Mouse (Mus musculus) heart, postnatal 0 days (tissue): ENCODE measurements around the gene Ppp4c. TPM values are rescaled to one million over a fixed set of nuclear protein-coding genes. Genes with fewer than 3 reads are reported as not detected.

Source experiments
- ATAC-seq: fragments of 200-750 bp; cut with Nextera tagmentation; 2 replicates; pipeline ENCODE4 v1.8.0; 2017; ENCODE audit warnings: low read depth, moderate number of reproducible peaks, moderate library complexity; ENCODE audit not compliant: insufficient read depth
- DNase-seq: peaks from one replicate; pipeline ENCODE4 v3.0.0-alpha.2; 2016; ENCODE audit warnings: low spot score
- H3K27ac ChIP-seq: fragments of 300-500 bp; sonication (generic); 2 replicates; pipeline ENCODE4 v1.5.1; 2014; ENCODE audit warnings: low read depth, mild to moderate bottlenecking
- H3K27me3 ChIP-seq: fragments of 300-500 bp; sonication (generic); 2 replicates; pipeline ENCODE4 v1.6.1; 2014; ENCODE audit warnings: low read length, mixed read lengths; ENCODE audit not compliant: control insufficient read depth, insufficient read depth
- H3K36me3 ChIP-seq: fragments of 300-500 bp; sonication (generic); replicated peaks from 2 replicates; pipeline ENCODE4 v1.6.1; 2014; ENCODE audit warnings: low read length, mixed read lengths; ENCODE audit not compliant: control insufficient read depth, insufficient read depth
- H3K4me1 ChIP-seq: fragments of 300-500 bp; sonication (generic); 2 replicates; pipeline ENCODE4 v1.6.1; 2014; ENCODE audit warnings: antibody characterized with exemption; ENCODE audit not compliant: control insufficient read depth, insufficient read depth
- H3K4me2 ChIP-seq: fragments of 300-500 bp; sonication (generic); 2 replicates; pipeline ENCODE4 v1.6.1; 2014; ENCODE audit warnings: low read depth, mild to moderate bottlenecking, low read length, moderate library complexity
- H3K4me3 ChIP-seq: fragments of 300-500 bp; sonication (generic); 2 replicates; pipeline ENCODE4 v1.5.1; 2014; ENCODE audit warnings: low read depth, low read length
- H3K9ac ChIP-seq: fragments of 300-500 bp; sonication (generic); replicated peaks from 2 replicates; pipeline ENCODE4 v1.6.1; 2014; ENCODE audit warnings: low read depth, low read length, mixed read lengths
- H3K9me3 ChIP-seq: fragments of 300-500 bp; sonication (generic); replicated peaks from 2 replicates; pipeline ENCODE4 v1.6.1; 2016; ENCODE audit warnings: low read length; ENCODE audit not compliant: control insufficient read depth
- CTCF ChIP-seq: IDR thresholded peaks from 2 replicates; pipeline ENCODE4 v1.5.1; 2016; ENCODE audit warnings: antibody characterized with exemption, control low read depth, low read depth
- EP300 ChIP-seq: IDR thresholded peaks from 2 replicates; pipeline ENCODE4 v1.6.1; 2016; ENCODE audit warnings: antibody characterized with exemption, low read depth
- WGBS: fragments of 180-500 bp; shearing (Covaris S2); extraction: QIAGEN DNeasy Blood & Tissue Kit; methylation state at CpG from one replicate; pipeline ENCODE4 v1.1.7; 2014; 5-methylcytosine and 5-hydroxymethylcytosine counted together
- polyA plus RNA-seq: library from polyadenylated mRNA; unstranded; fragments of >200 nt; fragmentation: Nextera tagmentation; extraction: Ambion mirVana; gene quantifications from 2 replicates; pipeline ENCODE4 v1.2.1, GENCODE M21; 2015
- total RNA-seq: library from RNA; depleted of rRNA; stranded (reverse); fragments of >200 nt; gene quantifications from 2 replicates; pipeline ENCODE4 v1.2.3, GENCODE M21; 2014; ENCODE audit warnings: low replicate concordance

Ppp4c gene
- total and polyA plus RNA-seq, 2 experiments from 2014 or later: 77.4 to 118 TPM

DNA sequence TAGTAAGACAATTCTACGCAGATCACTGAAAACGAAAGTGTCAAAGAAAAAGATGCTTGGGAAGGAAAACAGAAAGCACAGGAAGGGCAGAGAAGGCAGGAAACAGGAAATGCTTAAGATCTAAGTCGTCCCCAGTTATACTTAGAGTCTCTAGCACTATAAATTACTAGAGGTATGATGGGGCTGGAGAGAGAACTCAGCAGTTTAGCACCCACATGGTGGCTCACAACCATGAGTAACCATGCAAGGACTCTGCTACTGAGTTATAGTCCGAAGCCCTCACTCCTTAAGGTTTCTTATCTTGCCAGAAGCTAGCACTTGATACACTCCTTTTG is 1.9 kb upstream of the Ppp4c start:
- Histone ChIP-seq H3K27me3 (no peaks in the 10 kb centered on the region), H3K4me3 (no peak overlapping the region), H3K36me3 (peaks cover 39% of the 10 kb centered on the region), H3K9me3 (no peaks in the 10 kb centered on the region), H3K4me2 (no peak overlapping the region), H3K9ac (no peak overlapping the region), H3K27ac (peak overlapping the region; percentile 94; the same call in 1 of the 2 replicates), H3K4me1 (peaks cover 18% of the 10 kb centered on the region)
- ATAC-seq (no peak), DNase-seq (no peak)
- TF ChIP-seq EP300: no peak
- no peak for TF ChIP-seq CTCF
- WGBS: 43% methylated on average over 4 of the region's 4 CpGs

DNA sequence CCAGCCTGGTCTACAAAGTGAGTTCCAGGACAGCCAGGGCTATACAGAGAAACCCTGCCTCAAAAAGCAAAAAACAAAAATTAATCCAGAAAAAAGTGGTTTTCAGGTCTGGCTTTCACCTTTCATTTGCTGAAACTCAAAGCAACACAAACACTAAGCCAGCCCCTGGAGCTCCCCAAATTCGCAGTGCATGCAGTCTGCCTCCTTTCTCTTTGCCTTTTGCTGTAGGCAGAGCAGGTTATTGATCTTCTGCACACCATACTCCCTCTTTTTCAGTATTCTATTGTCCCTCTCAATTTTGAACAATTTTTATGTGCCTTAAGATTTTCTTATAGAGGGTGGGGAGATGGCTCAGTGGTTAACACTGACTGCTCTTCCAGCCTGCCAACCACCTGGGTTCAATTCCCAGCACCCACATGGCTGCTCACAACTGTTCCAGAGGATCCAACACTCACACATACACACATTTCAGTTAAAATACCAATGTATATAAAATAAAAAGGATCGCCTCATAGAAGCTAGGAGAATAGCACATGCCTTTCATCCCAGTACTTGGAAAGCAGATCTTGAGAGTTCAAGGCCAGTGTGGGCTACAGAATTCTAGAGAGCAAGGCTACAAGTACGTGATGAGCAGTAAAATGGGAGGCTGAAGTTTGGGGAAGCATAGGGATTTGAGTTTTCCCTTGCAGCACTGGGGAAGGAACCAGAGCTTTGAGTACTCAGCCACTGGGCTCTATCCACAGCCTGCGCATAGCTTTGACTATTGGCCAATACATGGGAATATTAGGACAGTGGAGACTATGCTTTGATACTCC is 1.4 kb upstream of the Ppp4c start:
- no peak overlapping the region for H3K4me3 ChIP-seq
- H3K9me3 ChIP-seq: no peaks in the 10 kb centered on the region
- H3K27me3 ChIP-seq: no peaks in the 10 kb centered on the region
- ATAC-seq (no peak), DNase-seq (no peak)
- peak overlapping the region; percentile 94 for H3K27ac ChIP-seq
- peaks cover 18% of the 10 kb centered on the region for H3K4me1 ChIP-seq
- H3K4me2 ChIP-seq: no peak overlapping the region
- TF ChIP-seq EP300: no peak
- TF ChIP-seq CTCF: no peak
- H3K36me3 ChIP-seq: peaks cover 45% of the 10 kb centered on the region
- H3K9ac ChIP-seq: no peak overlapping the region
- 67% methylated on average over 4 of the region's 4 CpGs for WGBS

DNA sequence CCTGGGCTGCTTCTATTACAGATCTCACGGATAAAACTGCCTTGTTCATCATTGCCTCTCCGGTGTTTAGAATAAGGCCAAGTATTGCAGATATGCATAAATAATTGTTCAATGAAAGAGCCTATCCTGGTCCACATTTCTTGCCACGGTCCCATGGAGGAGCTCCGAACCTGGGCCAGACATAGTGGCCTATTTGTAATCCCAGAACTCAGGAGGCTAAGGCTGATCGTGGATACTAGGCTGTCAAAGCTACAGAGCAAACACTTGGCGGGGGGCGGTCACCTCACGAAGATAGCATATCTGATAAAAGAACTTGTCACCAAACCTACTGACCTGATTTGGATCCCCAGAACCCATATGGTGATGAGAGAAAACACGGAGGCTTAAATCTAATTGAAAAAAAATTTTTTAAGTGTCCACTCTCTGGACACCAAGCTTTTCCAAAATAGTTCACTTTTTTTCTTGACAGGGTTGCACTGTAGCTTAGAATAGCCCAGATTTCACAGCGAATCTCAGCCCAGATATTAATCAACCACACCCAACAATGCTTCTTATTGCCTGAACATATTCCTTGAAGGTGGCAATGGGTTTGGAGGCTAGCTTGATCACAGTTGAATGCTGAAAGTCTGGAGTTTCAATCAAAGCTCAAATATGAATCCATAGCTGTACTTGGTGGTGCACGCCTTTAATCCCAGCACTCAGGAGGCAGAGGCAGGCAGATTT is 586 bp upstream of the Ppp4c start:
- WGBS: 20% methylated on average over 11 of the region's 11 CpGs
- ATAC-seq: no peak
- H3K4me2 ChIP-seq: peak overlapping the region; percentile 56

DNA sequence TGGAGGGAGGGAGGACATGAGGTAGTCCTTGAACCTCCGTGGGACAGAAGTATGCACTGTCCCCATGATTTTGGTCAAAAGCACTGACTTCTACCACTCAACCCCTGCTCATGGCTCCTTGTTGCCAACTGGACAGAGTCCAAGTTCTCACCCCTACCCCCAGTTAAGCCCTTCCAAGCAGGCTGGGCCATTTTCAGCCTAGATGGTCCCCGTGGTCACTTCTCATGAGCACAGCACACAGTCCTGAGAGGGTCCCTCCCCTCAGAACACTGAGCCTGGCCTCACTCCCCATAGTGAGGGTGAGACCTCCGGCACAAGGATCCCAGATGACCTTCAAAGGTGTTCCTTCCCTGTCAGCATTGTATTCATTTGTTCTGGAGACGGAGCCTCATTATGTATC is 3.2 kb downstream of the Ppp4c start:
- TF ChIP-seq EP300 (no peak), CTCF (no peak)
- no peak for DNase-seq
- Histone ChIP-seq H3K9ac (no peak overlapping the region), H3K4me1 (peaks cover 7% of the 10 kb centered on the region; the same call in 1 of the 2 replicates), H3K4me3 (no peak overlapping the region), H3K9me3 (no peaks in the 10 kb centered on the region), H3K27me3 (no peaks in the 10 kb centered on the region), H3K27ac (no peak overlapping the region), H3K36me3 (peaks cover 59% of the 10 kb centered on the region), H3K4me2 (no peak overlapping the region)
- no peak for ATAC-seq
- WGBS: 80% methylated on average over 4 of the region's 4 CpGs

More for the DNA sequence above, 586 bp upstream of the Ppp4c start:
- Histone ChIP-seq H3K4me1 (peaks cover 18% of the 10 kb centered on the region), H3K36me3 (peaks cover 53% of the 10 kb centered on the region), H3K9me3 (no peaks in the 10 kb centered on the region), H3K4me3 (peak overlapping the region; percentile 89), H3K9ac (peak overlapping the region; percentile 94; the same call in 1 of the 2 replicates), H3K27ac (peak overlapping the region; percentile 94), H3K27me3 (no peaks in the 10 kb centered on the region)
- TF ChIP-seq CTCF: no peak
- no peak for TF ChIP-seq EP300
- no peak for DNase-seq

DNA sequence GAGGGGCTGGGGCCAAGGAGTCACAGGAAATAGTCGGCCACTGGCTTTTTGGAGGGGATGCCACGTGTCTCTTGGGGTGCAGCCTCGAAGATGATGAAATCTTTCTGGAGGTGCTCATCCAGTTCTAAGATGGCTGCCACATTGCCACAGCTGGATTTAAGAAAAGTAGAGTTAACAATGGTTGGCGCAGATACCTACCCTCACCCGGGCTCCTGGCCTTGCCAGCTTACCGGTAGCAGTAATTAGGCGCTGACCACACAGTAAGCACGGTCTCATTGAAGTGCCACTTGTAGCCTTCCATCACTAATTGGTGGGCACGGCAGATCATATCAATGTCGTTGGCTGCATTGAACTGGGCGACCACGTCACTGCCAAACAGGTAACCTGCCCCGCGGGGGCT is 6.2 kb downstream of the Ppp4c start:
- Histone ChIP-seq H3K27me3 (no peaks in the 10 kb centered on the region), H3K9me3 (no peaks in the 10 kb centered on the region), H3K4me2 (no peak overlapping the region), H3K27ac (no peak overlapping the region), H3K36me3 (peaks cover 59% of the 10 kb centered on the region), H3K4me3 (no peak overlapping the region), H3K9ac (no peak overlapping the region), H3K4me1 (peaks cover 8% of the 10 kb centered on the region)
- DNase-seq: no peak
- no peak for TF ChIP-seq CTCF
- no peak for TF ChIP-seq EP300
- no peak for ATAC-seq
- 87% methylated on average over 14 of the region's 14 CpGs for WGBS

DNA sequence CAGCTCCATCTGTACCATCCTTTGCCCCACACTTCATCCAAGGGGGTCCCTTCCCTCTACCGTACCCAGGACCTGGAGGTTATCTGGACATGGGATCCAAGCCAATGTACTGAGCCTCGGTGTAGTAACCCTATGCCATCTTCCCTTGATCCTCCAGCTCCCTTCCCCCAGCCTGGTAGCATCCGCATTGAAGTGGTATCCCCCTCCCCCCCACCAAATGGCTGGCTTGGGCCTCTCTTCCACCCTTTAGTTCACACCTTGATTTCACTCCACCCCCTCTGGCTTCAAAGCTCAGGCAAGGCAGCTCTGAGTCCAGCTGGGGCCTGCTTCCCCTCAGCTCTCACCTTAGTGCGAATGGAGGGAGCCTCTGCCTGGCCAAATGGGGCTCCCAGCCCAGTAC is 7.2 kb downstream of the Ppp4c start:
- Histone ChIP-seq H3K4me2 (no peak overlapping the region), H3K27me3 (no peaks in the 10 kb centered on the region), H3K4me3 (no peak overlapping the region), H3K4me1 (peaks cover 12% of the 10 kb centered on the region; the same call in 1 of the 2 replicates), H3K9me3 (no peaks in the 10 kb centered on the region), H3K27ac (no peak overlapping the region), H3K36me3 (peaks cover 58% of the 10 kb centered on the region), H3K9ac (no peak overlapping the region)
- 66% methylated on average over 4 of the region's 4 CpGs for WGBS
- DNase-seq: no peak
- TF ChIP-seq EP300: no peak
- TF ChIP-seq CTCF: no peak
- no peak for ATAC-seq
